In the genomic region with DNA sequence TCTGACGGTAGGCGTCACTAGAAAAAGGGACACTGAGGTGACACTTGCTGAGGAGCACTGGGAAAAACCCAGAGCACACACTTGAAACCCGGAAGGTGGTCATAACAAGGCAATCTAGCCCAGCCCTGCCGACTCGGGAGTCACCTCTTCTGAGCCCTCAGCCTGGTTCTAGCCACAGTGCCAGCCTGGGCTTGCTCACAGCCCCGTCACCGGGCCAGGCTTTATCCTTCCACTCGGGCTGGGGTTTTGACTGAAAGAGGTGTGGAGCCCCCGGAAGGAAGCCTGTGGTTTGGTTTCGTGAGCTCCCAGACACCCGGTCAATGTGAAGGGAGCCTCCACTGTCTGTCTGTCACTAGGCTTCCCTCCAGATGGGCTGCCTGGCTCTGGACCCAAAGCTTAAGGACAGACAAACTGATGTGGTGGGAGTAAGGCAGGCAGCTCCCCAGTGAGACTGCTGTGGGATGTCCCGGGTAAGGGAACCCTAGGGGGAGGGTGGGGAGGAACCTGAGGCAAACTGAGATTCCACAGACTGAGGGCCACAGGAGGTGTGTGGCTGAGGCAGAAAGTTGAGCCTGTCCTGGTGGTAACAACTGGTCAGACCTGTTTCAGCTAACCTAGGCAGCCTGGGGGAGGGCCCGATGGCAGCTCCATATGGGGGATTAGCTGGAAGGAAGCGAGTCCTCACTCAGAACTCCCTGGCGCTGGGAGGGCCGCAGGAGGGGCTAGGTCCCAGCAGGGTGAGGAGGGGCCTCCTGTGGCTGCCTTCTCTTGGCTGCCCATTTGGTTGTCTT, we compare ENCODE assay signal across 8 mouse cellular contexts. TPM values are rescaled to one million over a fixed set of nuclear protein-coding genes. Genes with fewer than 3 reads are reported as not detected.
DNase-seq lines count a peak whose midpoint lies in the region; ATAC-seq and TF ChIP-seq lines count a peak whose summit lies in the region.
"Had no signal": no experiment of that assay in that cellular context is flagged by ENCODE, and none has a peak within 500 bp of the region (broad histone marks: within the 10 kb centered on the region; RNA-seq: fewer than 3 reads in every experiment).

No protein-coding gene starts in this region.

- H3K4me1 ChIP-seq in intestine, embryonic 15.5 days (replicated peaks): peaks cover 76% of the 10 kb centered on the region
- H3K4me1 ChIP-seq in lung, postnatal 0 days (ENCODE audit: insufficient read depth, low read depth, low read length): peaks cover 18% of the 10 kb centered on the region

- H3K9me3 ChIP-seq in intestine, embryonic 15.5 days: no peaks in the 10 kb centered on the region
- no peaks in the 10 kb centered on the region for H3K9me3 ChIP-seq in lung, postnatal 0 days (ENCODE audit: low read length)

- no peaks in the 10 kb centered on the region for H3K36me3 ChIP-seq in intestine, embryonic 15.5 days
- H3K36me3 ChIP-seq in lung, postnatal 0 days (ENCODE audit: insufficient read depth, low read length): no peaks in the 10 kb centered on the region

- peak overlapping the region; percentile 66 for H3K27ac ChIP-seq in intestine, embryonic 15.5 days
- peak overlapping the region; percentile 81 for H3K27ac ChIP-seq in lung, postnatal 0 days (ENCODE audit: low read length)
- H3K27ac ChIP-seq in gastrocnemius, adult 2 months: no peak overlapping the region

- intact Hi-C loops in gastrocnemius, adult 2 months (cut with DNase I): no loop called here

- DNase-seq in B cell, adult 2 months: peak; percentile 40 to 41
- peak; percentile 80 for DNase-seq in lung, postnatal 0 days (ENCODE audit: low spot score)
- no peak for DNase-seq in cerebellum, adult 9-10 months
- DNase-seq in gastrocnemius, adult 2 months: no peak
- no peak for DNase-seq in frontal cortex, postnatal 14 days (ENCODE audit: low spot score in 2 of 2)

- peak overlapping the region; percentile 9; the same call in 1 of the 2 replicates for H3K4me3 ChIP-seq in intestine, embryonic 15.5 days (replicated peaks)
- H3K4me3 ChIP-seq in lung, postnatal 0 days (ENCODE audit: low read depth, low read length): no peak overlapping the region
- no peak overlapping the region for H3K4me3 ChIP-seq in gastrocnemius, adult 2 months
- H3K4me3 ChIP-seq: erythroblast, embryonic 14.5 days had no signal

- peak; percentile 84 for ATAC-seq in CD4-positive, CD25-positive, alpha-beta regulatory T cell, adult 4 months
- ATAC-seq in intestine, embryonic 15.5 days: peak; percentile 31
- ATAC-seq in lung, postnatal 0 days: peak; percentile 79

- TF ChIP-seq CTCF in lung, postnatal 0 days (IDR thresholded peaks at IDR 0.05): no peak
- TF ChIP-seq CTCF in gastrocnemius, adult 2 months (IDR thresholded peaks at IDR 0.05): no peak

- H3K27me3 ChIP-seq in intestine, embryonic 15.5 days (replicated peaks): no peaks in the 10 kb centered on the region
- no peaks in the 10 kb centered on the region for H3K27me3 ChIP-seq in lung, postnatal 0 days (replicated peaks; ENCODE audit: insufficient read depth, low read length)

- H3K9ac ChIP-seq in intestine, embryonic 15.5 days: no peak overlapping the region
- no peak overlapping the region for H3K9ac ChIP-seq in lung, postnatal 0 days (replicated peaks; ENCODE audit: low read depth)

- peak overlapping the region; percentile 50 for H3K4me2 ChIP-seq in intestine, embryonic 15.5 days (replicated peaks)
- peak overlapping the region; percentile 31; the same call in 1 of the 2 replicates for H3K4me2 ChIP-seq in lung, postnatal 0 days (replicated peaks; ENCODE audit: low read depth, low read length)

- no peak for TF ChIP-seq EP300 in lung, postnatal 0 days (IDR thresholded peaks at IDR 0.05)

- 19% methylated on average over 16 of the region's 16 CpGs for WGBS in intestine, embryonic 15.5 days
- 18% methylated on average over 16 of the region's 16 CpGs for WGBS in lung, postnatal 0 days

RNA-seq across cellular contexts. Expression of gene Slc9a3r1, which starts 10.6 kb away (rescaled TPM):
- 100 to 1,000 TPM; 162 to 222 TPM for polyA plus RNA-seq in CD4-positive, CD25-positive, alpha-beta regulatory T cell, adult 4 months (2017; shearing (Covaris generic))
- 252 and 270 TPM in 2 replicates for polyA plus RNA-seq in intestine, embryonic 15.5 days (2015; fragmentation: Nextera tagmentation; extraction: Ambion mirVana)
- polyA plus RNA-seq in lung, postnatal 0 days (2015; fragmentation: Nextera tagmentation; extraction: Ambion mirVana): 56.9 and 71.2 TPM in 2 replicates
- 1 to 10 TPM; 1.8 to 2.6 TPM for total RNA-seq in gastrocnemius, adult 2 months (2021)

RNA-seq across cellular contexts. Expression of gene Tmem104, which starts 13.5 kb away (rescaled TPM):
- 10 to 100 TPM in 1 of 2 experiments, 1 to 10 TPM in 1; 8.1 to 14.2 TPM for polyA plus RNA-seq in CD4-positive, CD25-positive, alpha-beta regulatory T cell, adult 4 months (2017; shearing (Covaris generic))
- polyA plus RNA-seq in intestine, embryonic 15.5 days (2015; fragmentation: Nextera tagmentation; extraction: Ambion mirVana): 9.3 and 12.2 TPM in 2 replicates
- polyA plus RNA-seq in lung, postnatal 0 days (2015; fragmentation: Nextera tagmentation; extraction: Ambion mirVana): 9.6 and 10.5 TPM in 2 replicates
- 1 to 10 TPM; 7.3 to 7.4 TPM for total RNA-seq in gastrocnemius, adult 2 months (2021)

RNA-seq across cellular contexts. Expression of gene Nat9, which starts 13.9 kb away (rescaled TPM):
- polyA plus RNA-seq in CD4-positive, CD25-positive, alpha-beta regulatory T cell, adult 4 months (2017; shearing (Covaris generic)): 10 to 100 TPM; 12.1 to 18.1 TPM
- polyA plus RNA-seq in intestine, embryonic 15.5 days (2015; fragmentation: Nextera tagmentation; extraction: Ambion mirVana): 20.5 and 20.6 TPM in 2 replicates
- polyA plus RNA-seq in lung, postnatal 0 days (2015; fragmentation: Nextera tagmentation; extraction: Ambion mirVana): 30.3 and 30.8 TPM in 2 replicates
- total RNA-seq in gastrocnemius, adult 2 months (2021): 10 to 100 TPM; 12.7 to 16.3 TPM

RNA-seq across cellular contexts. Expression of gene Cd300lf, which starts 40.0 kb away (rescaled TPM):
- 1 to 10 TPM in 1 of 2 experiments, under 1 TPM in 1; 0.51 to 1.0 TPM for polyA plus RNA-seq in CD4-positive, CD25-positive, alpha-beta regulatory T cell, adult 4 months (2017; shearing (Covaris generic))
- polyA plus RNA-seq in intestine, embryonic 15.5 days (2015; fragmentation: Nextera tagmentation; extraction: Ambion mirVana): 0.85 and 1.2 TPM in 2 replicates
- polyA plus RNA-seq in lung, postnatal 0 days (2015; fragmentation: Nextera tagmentation; extraction: Ambion mirVana): 12.7 and 13.1 TPM in 2 replicates
- total RNA-seq in gastrocnemius, adult 2 months (2021): under 1 TPM in 1 of 2 experiments, not detected in 1; 0.31 TPM
- polyA plus RNA-seq: erythroblast, embryonic 14.5 days had no signal

Comparison
In these comparisons a context has a peak if more than half of its experiments do, and no peak if none do; other contexts are left out.
1. DNase-seq: peak in B cell, adult 2 months (2 of 2) and lung, postnatal 0 days (single experiment); none in cerebellum, adult 9-10 months (single experiment), gastrocnemius, adult 2 months (single experiment) and frontal cortex, postnatal 14 days (0 of 2).
2. ATAC-seq: peak in every context shown above with its lines; median percentile 84 in CD4-positive, CD25-positive, alpha-beta regulatory T cell, adult 4 months; 79 in lung, postnatal 0 days; 31 in intestine, embryonic 15.5 days.